9 mouse cellular contexts compared by ENCODE assay signal in genomic region chr10:37812405-37812851, GRCm38 (mm10).
DNase-seq lines count a peak whose midpoint lies in the region; ATAC-seq and TF ChIP-seq lines count a peak whose summit lies in the region.
"Had no signal": no experiment of that assay in that cellular context is flagged by ENCODE, and none has a peak within 500 bp of the region (broad histone marks: within the 10 kb centered on the region; RNA-seq: fewer than 3 reads in every experiment).

No protein-coding gene starts in this region.

- peak overlapping the region; percentile 71; the same call in 1 of the 2 replicates for H3K27ac ChIP-seq in hindbrain, embryonic 12.5 days
- H3K27ac ChIP-seq: liver, embryonic 15.5 days had no signal

- no peak overlapping the region for H3K4me2 ChIP-seq in hindbrain, embryonic 12.5 days (replicated peaks)
- peak overlapping the region; percentile 69 for H3K4me2 ChIP-seq in myocyte (ENCODE audit: low read depth)
- H3K4me2 ChIP-seq: liver, embryonic 15.5 days had no signal

- no peaks in the 10 kb centered on the region for H3K27me3 ChIP-seq in hindbrain, embryonic 12.5 days
- no peaks in the 10 kb centered on the region for H3K27me3 ChIP-seq in myocyte (ENCODE audit: control insufficient read depth, insufficient read depth, insufficient read length)
- H3K27me3 ChIP-seq: liver, embryonic 15.5 days had no signal

- no peak overlapping the region for H3K4me3 ChIP-seq in hindbrain, embryonic 12.5 days
- H3K4me3 ChIP-seq in myocyte = no peak overlapping the region
- H3K4me3 ChIP-seq: liver, embryonic 15.5 days had no signal

- WGBS in hindbrain, embryonic 12.5 days = 24% methylated on average over 3 of the region's 3 CpGs

- no peak overlapping the region for H3ac ChIP-seq in myocyte (ENCODE audit: control insufficient read depth, insufficient read length)

- intact Hi-C loops in heart, postnatal 25 days (cut with DNase I) = no loop called here

- H3K4me1 ChIP-seq in hindbrain, embryonic 12.5 days = peaks cover 10% of the 10 kb centered on the region
- H3K4me1 ChIP-seq: liver, embryonic 15.5 days had no signal

- H3K36me3 ChIP-seq in hindbrain, embryonic 12.5 days = no peaks in the 10 kb centered on the region
- H3K36me3 ChIP-seq in myocyte (ENCODE audit: control insufficient read depth, insufficient read depth) = no peaks in the 10 kb centered on the region
- H3K36me3 ChIP-seq: liver, embryonic 15.5 days had no signal

- DNase-seq in heart, adult 8-10 months (ENCODE audit: low spot score) = peak; percentile 35
- DNase-seq in heart, postnatal 25 days (ENCODE audit: low spot score) = no peak
- DNase-seq in cerebellum, postnatal 25 days = peak; percentile 57 to 70
- DNase-seq in left cerebral cortex, adult 11 months (ENCODE audit: low spot score) = peak; percentile 23
- DNase-seq in natural killer cell, adult 2 months (ENCODE audit: low spot score in 2 of 2) = no peak

- peak; percentile 91 for ATAC-seq in hindbrain, embryonic 12.5 days (ENCODE audit: low FRiP score)
- ATAC-seq in granulocyte monocyte progenitor cell, adult 5-6 weeks (replicated peaks; ENCODE audit: poor library complexity, severe bottlenecking) = no peak

- H3K79me2 ChIP-seq in myocyte (ENCODE audit: control insufficient read depth, insufficient read depth) = no peaks in the 10 kb centered on the region

- TF ChIP-seq POLR2A in myocyte (IDR thresholded peaks at IDR 0.05; ENCODE audit: insufficient read length, low read depth) = no peak

- no peak overlapping the region for H3K9ac ChIP-seq in hindbrain, embryonic 12.5 days
- H3K9ac ChIP-seq: liver, embryonic 15.5 days had no signal

- no peaks in the 10 kb centered on the region; the same call in 1 of the 2 replicates for H3K9me3 ChIP-seq in hindbrain, embryonic 12.5 days (replicated peaks)
- H3K9me3 ChIP-seq: liver, embryonic 15.5 days had no signal

TF ChIP-seq in myocyte, 11 proteins besides CTCF, POLR2A, EP300 and RAD21:
- TF ChIP-seq TCF3 (IDR thresholded peaks at IDR 0.05; ENCODE audit: insufficient read length, low read depth) (no peak), TCF12 (IDR thresholded peaks at IDR 0.05; ENCODE audit: insufficient read depth, poor library complexity, severe bottlenecking) (peak; percentile 80), MYOD1 (IDR thresholded peaks at IDR 0.05; ENCODE audit: control insufficient read depth in 1 of 3, insufficient read length in 2 of 3, low read depth in 2 of 3) (peak; percentile 72 to 87 (median 76)), MYOG (IDR thresholded peaks at IDR 0.05; ENCODE audit: control insufficient read depth in 1 of 3, insufficient read depth in 1 of 3, insufficient read length in 2 of 3, low read depth in 2 of 3) (peak in 1 of 3 experiments; percentile 5)

Comparison
In these comparisons a context has a peak if more than half of its experiments do, and no peak if none do; other contexts are left out.
1. DNase-seq: peak in heart, adult 8-10 months (single experiment), cerebellum, postnatal 25 days (2 of 2) and left cerebral cortex, adult 11 months (single experiment); none in heart, postnatal 25 days (single experiment) and natural killer cell, adult 2 months (0 of 2).